Mouse (Mus musculus): ENCODE measurements around the gene L1cam. TPM values are rescaled to one million over a fixed set of nuclear protein-coding genes. Genes with fewer than 3 reads are reported as not detected.

Gene L1cam
- total RNA-seq, 2 experiments from 2014 or later = 0.46 to 1.5 TPM

Other genes starting within 250 kb of the L1cam start
- 0.71 and 1.2 TPM in 2 replicates for gene Pnck, start 236.0 kb downstream of the L1cam start, total RNA-seq (2015)
- gene Pnck, start 236.0 kb downstream of the L1cam start, total RNA-seq (2017) = 0.21 TPM in 1 of 2 replicates, not detected in the other
- 0.07 and 0.61 TPM in 2 replicates for gene Slc6a8, start 223.0 kb downstream of the L1cam start, total RNA-seq (2015)
- gene Slc6a8, start 223.0 kb downstream of the L1cam start, total RNA-seq (2017) = 0.04 TPM in 1 of 2 replicates, not detected in the other
- 265 and 285 TPM in 2 replicates for gene Bcap31, start 179.9 kb downstream of the L1cam start, total RNA-seq (2015)
- gene Bcap31, start 179.9 kb downstream of the L1cam start, total RNA-seq (2017) = 218 and 226 TPM in 2 replicates
- gene Abcd1, start 179.5 kb downstream of the L1cam start, total RNA-seq (2015) = 34.7 and 37.8 TPM in 2 replicates
- gene Abcd1, start 179.5 kb downstream of the L1cam start, total RNA-seq (2017) = 13.6 and 19.4 TPM in 2 replicates
- gene Plxnb3, start 139.0 kb downstream of the L1cam start, total RNA-seq (2015) = not detected in 2 replicates
- 0.50 TPM in 1 of 2 replicates, not detected in the other for gene Plxnb3, start 139.0 kb downstream of the L1cam start, total RNA-seq (2017)
- gene Srpk3, start 121.7 kb downstream of the L1cam start, total RNA-seq (2015) = not detected in 2 replicates
- 0.20 TPM in 1 of 2 replicates, not detected in the other for gene Srpk3, start 121.7 kb downstream of the L1cam start, total RNA-seq (2017)
- 376 and 396 TPM in 2 replicates for gene Idh3g, start 109.2 kb downstream of the L1cam start, total RNA-seq (2015)
- 231 and 238 TPM in 2 replicates for gene Idh3g, start 109.2 kb downstream of the L1cam start, total RNA-seq (2017)
- gene Ssr4, start 109.1 kb downstream of the L1cam start, total RNA-seq (2015) = 537 and 612 TPM in 2 replicates
- 295 and 337 TPM in 2 replicates for gene Ssr4, start 109.1 kb downstream of the L1cam start, total RNA-seq (2017)
- gene Pdzd4, start 71.1 kb downstream of the L1cam start, total RNA-seq (2015) = 0.32 and 0.51 TPM in 2 replicates
- gene Pdzd4, start 71.1 kb downstream of the L1cam start, total RNA-seq (2017) = 1.2 and 2.1 TPM in 2 replicates
- gene Avpr2, start 4.0 kb downstream of the L1cam start, total RNA-seq (2015) = not detected in 2 replicates
- gene Avpr2, start 4.0 kb downstream of the L1cam start, total RNA-seq (2017) = 0.12 and 0.30 TPM in 2 replicates
- 21.8 and 25.2 TPM in 2 replicates for gene Arhgap4, start 25.8 kb upstream of the L1cam start, total RNA-seq (2015)
- gene Arhgap4, start 25.8 kb upstream of the L1cam start, total RNA-seq (2017) = 39.2 and 40.1 TPM in 2 replicates
- 115 and 125 TPM in 2 replicates for gene Naa10, start 25.8 kb upstream of the L1cam start, total RNA-seq (2015)
- 169 and 186 TPM in 2 replicates for gene Naa10, start 25.8 kb upstream of the L1cam start, total RNA-seq (2017)
- gene Renbp, start 34.7 kb upstream of the L1cam start, total RNA-seq (2015) = 7.5 and 7.6 TPM in 2 replicates
- 17.6 and 33.4 TPM in 2 replicates for gene Renbp, start 34.7 kb upstream of the L1cam start, total RNA-seq (2017)
- gene Hcfc1, start 70.3 kb upstream of the L1cam start, total RNA-seq (2015) = 125 and 129 TPM in 2 replicates
- 52.3 and 61.8 TPM in 2 replicates for gene Hcfc1, start 70.3 kb upstream of the L1cam start, total RNA-seq (2017)
- 74.6 and 83.9 TPM in 2 replicates for gene Irak1, start 127.8 kb upstream of the L1cam start, total RNA-seq (2015)
- 53.9 and 57.1 TPM in 2 replicates for gene Irak1, start 127.8 kb upstream of the L1cam start, total RNA-seq (2017)
- gene Opn1mw, start 231.4 kb upstream of the L1cam start, total RNA-seq (2015) = not detected in 2 replicates
- not detected in 2 replicates for gene Opn1mw, start 231.4 kb upstream of the L1cam start, total RNA-seq (2017)
- gene Mecp2, start 239.3 kb upstream of the L1cam start, total RNA-seq (2015) = 16.3 and 16.9 TPM in 2 replicates
- 15.3 and 18.8 TPM in 2 replicates for gene Mecp2, start 239.3 kb upstream of the L1cam start, total RNA-seq (2017)